Mouse (Mus musculus): ENCODE measurements around the gene Znrf3. TPM values are rescaled to one million over a fixed set of nuclear protein-coding genes. Genes with fewer than 3 reads are reported as not detected.
A peak's percentile ranks its signal among the peaks of the same experiment; 100 is the strongest.

Gene Znrf3
- polyA plus RNA-seq, 1 experiment from 2014 or later: 3.5 TPM

GRCm38 (mm10) chr11:5251112-5251511 lies 193.5 kb downstream of the Znrf3 start:
- Histone ChIP-seq H3K4me1 (replicated peaks; ENCODE audit: control insufficient read depth, insufficient read depth, low read length) (no peaks in the 10 kb centered on the region; the same call in 1 of the 2 replicates), H3K9me3 (ENCODE audit: control insufficient read depth) (no peaks in the 10 kb centered on the region), H3K27me3 (replicated peaks; ENCODE audit: control insufficient read depth, insufficient read depth, low read length) (no peaks in the 10 kb centered on the region), H3K36me3 (ENCODE audit: control insufficient read depth, insufficient read depth) (no peaks in the 10 kb centered on the region; the same call in 1 of the 2 replicates), H3K4me3 (ENCODE audit: low read depth, low read length) (no peak overlapping the region), H3K27ac (ENCODE audit: low read depth, low read length) (no peak overlapping the region), H3K4me2 (replicated peaks; ENCODE audit: low read depth) (no peak overlapping the region), H3K9ac (ENCODE audit: low read depth, low read length) (no peak overlapping the region)
- WGBS: 67% methylated on average over 6 of the region's 6 CpGs
- TF ChIP-seq CTCF (IDR thresholded peaks at IDR 0.05; ENCODE audit: low read depth): no peak
- ATAC-seq: no peak

- TF ChIP-seq CTCF (IDR thresholded peaks at IDR 0.05; ENCODE audit: low read depth): no peak
- no peaks in the 10 kb centered on the region for H3K4me1 ChIP-seq (replicated peaks; ENCODE audit: control insufficient read depth, insufficient read depth, low read length)
- no peaks in the 10 kb centered on the region for H3K27me3 ChIP-seq (replicated peaks; ENCODE audit: control insufficient read depth, insufficient read depth, low read length)
These were observed 196.4 kb downstream of the Znrf3 start for GRCm38 (mm10) chr11:5248200-5248599.

GRCm38 (mm10) chr11:5245431-5245830 lies 199.2 kb downstream of the Znrf3 start:
- 72% methylated on average over 7 of the region's 7 CpGs for WGBS
- H3K27me3 ChIP-seq (replicated peaks; ENCODE audit: control insufficient read depth, insufficient read depth, low read length): no peaks in the 10 kb centered on the region
- no peak overlapping the region for H3K4me2 ChIP-seq (replicated peaks; ENCODE audit: low read depth)
- peaks cover 11% of the 10 kb centered on the region; the same call in 1 of the 2 replicates for H3K36me3 ChIP-seq (ENCODE audit: control insufficient read depth, insufficient read depth)
- no peak for ATAC-seq
- no peak for TF ChIP-seq CTCF (IDR thresholded peaks at IDR 0.05; ENCODE audit: low read depth)
- no peak overlapping the region for H3K27ac ChIP-seq (ENCODE audit: low read depth, low read length)
- H3K9ac ChIP-seq (ENCODE audit: low read depth, low read length): no peak overlapping the region
- no peak overlapping the region for H3K4me3 ChIP-seq (ENCODE audit: low read depth, low read length)
- no peaks in the 10 kb centered on the region for H3K4me1 ChIP-seq (replicated peaks; ENCODE audit: control insufficient read depth, insufficient read depth, low read length)
- H3K9me3 ChIP-seq (ENCODE audit: control insufficient read depth): no peaks in the 10 kb centered on the region

More at GRCm38 (mm10) chr11:5248200-5248599, 196.4 kb downstream of the Znrf3 start:
- Histone ChIP-seq H3K9me3 (ENCODE audit: control insufficient read depth) (no peaks in the 10 kb centered on the region), H3K4me3 (ENCODE audit: low read depth, low read length) (no peak overlapping the region), H3K9ac (ENCODE audit: low read depth, low read length) (no peak overlapping the region), H3K36me3 (ENCODE audit: control insufficient read depth, insufficient read depth) (no peaks in the 10 kb centered on the region; the same call in 1 of the 2 replicates), H3K4me2 (replicated peaks; ENCODE audit: low read depth) (no peak overlapping the region), H3K27ac (ENCODE audit: low read depth, low read length) (no peak overlapping the region)
- WGBS: 62% methylated on average over 2 of the region's 2 CpGs
- no peak for ATAC-seq

GRCm38 (mm10) chr11:5244749-5245130 lies 199.9 kb downstream of the Znrf3 start:
- H3K36me3 ChIP-seq (ENCODE audit: control insufficient read depth, insufficient read depth): peaks cover 11% of the 10 kb centered on the region; the same call in 1 of the 2 replicates
- TF ChIP-seq CTCF (IDR thresholded peaks at IDR 0.05; ENCODE audit: low read depth): 0 out of 2 replicates have a peak, but pooled peaks have one; percentile 5
- ATAC-seq: peak; percentile 51
- no peaks in the 10 kb centered on the region for H3K4me1 ChIP-seq (replicated peaks; ENCODE audit: control insufficient read depth, insufficient read depth, low read length)
- no peaks in the 10 kb centered on the region for H3K9me3 ChIP-seq (ENCODE audit: control insufficient read depth)
- no peaks in the 10 kb centered on the region for H3K27me3 ChIP-seq (replicated peaks; ENCODE audit: control insufficient read depth, insufficient read depth, low read length)
- H3K27ac ChIP-seq (ENCODE audit: low read depth, low read length): no peak overlapping the region
- no peak overlapping the region for H3K9ac ChIP-seq (ENCODE audit: low read depth, low read length)
- peak overlapping the region; percentile 62 for H3K4me2 ChIP-seq (replicated peaks; ENCODE audit: low read depth)
- 22% methylated on average over 8 of the region's 8 CpGs for WGBS
- H3K4me3 ChIP-seq (ENCODE audit: low read depth, low read length): peak overlapping the region; percentile 16

GRCm38 (mm10) chr11:5243812-5244748 lies 200.6 kb downstream of the Znrf3 start:
- 26% methylated on average over 24 of the region's 24 CpGs for WGBS
- no peak overlapping the region for H3K9ac ChIP-seq (ENCODE audit: low read depth, low read length)

GRCm38 (mm10) chr11:5243208-5243607 lies 201.4 kb downstream of the Znrf3 start:
- TF ChIP-seq CTCF (IDR thresholded peaks at IDR 0.05; ENCODE audit: low read depth): no peak
- no peak for ATAC-seq
- H3K27me3 ChIP-seq (replicated peaks; ENCODE audit: control insufficient read depth, insufficient read depth, low read length): no peaks in the 10 kb centered on the region
- peaks cover 13% of the 10 kb centered on the region for H3K36me3 ChIP-seq (ENCODE audit: control insufficient read depth, insufficient read depth)
- no peaks in the 10 kb centered on the region for H3K9me3 ChIP-seq (ENCODE audit: control insufficient read depth)
- no peak overlapping the region for H3K4me2 ChIP-seq (replicated peaks; ENCODE audit: low read depth)
- 94% methylated on average over 7 of the region's 7 CpGs for WGBS
- H3K4me3 ChIP-seq (ENCODE audit: low read depth, low read length): no peak overlapping the region
- no peak overlapping the region for H3K9ac ChIP-seq (ENCODE audit: low read depth, low read length)
- H3K4me1 ChIP-seq (replicated peaks; ENCODE audit: control insufficient read depth, insufficient read depth, low read length): no peaks in the 10 kb centered on the region
- H3K27ac ChIP-seq (ENCODE audit: low read depth, low read length): no peak overlapping the region

More at GRCm38 (mm10) chr11:5243812-5244748, 200.6 kb downstream of the Znrf3 start:
- Histone ChIP-seq H3K4me1 (replicated peaks; ENCODE audit: control insufficient read depth, insufficient read depth, low read length) (no peaks in the 10 kb centered on the region), H3K27ac (ENCODE audit: low read depth, low read length) (no peak overlapping the region), H3K9me3 (ENCODE audit: control insufficient read depth) (no peaks in the 10 kb centered on the region), H3K4me3 (ENCODE audit: low read depth, low read length) (peak overlapping the region; percentile 16), H3K27me3 (replicated peaks; ENCODE audit: control insufficient read depth, insufficient read depth, low read length) (no peaks in the 10 kb centered on the region), H3K4me2 (replicated peaks; ENCODE audit: low read depth) (peak overlapping the region; percentile 62), H3K36me3 (ENCODE audit: control insufficient read depth, insufficient read depth) (peaks cover 11% of the 10 kb centered on the region; the same call in 1 of the 2 replicates)
- peak; percentile 77 for ATAC-seq
- peak; percentile 43 for TF ChIP-seq CTCF (IDR thresholded peaks at IDR 0.05; ENCODE audit: low read depth)

Measured in intestine, postnatal 0 days (tissue).